Mouse (Mus musculus) mouse trophoblast stem cell (cell line): ENCODE measurements around the gene Hps5.

Experiments used
- in situ Hi-C, 2 experiments: fragments of 300-500 bp; cut with MseI, MboI; formaldehyde crosslinking; loops; 2 replicates in 1 of 2; 3 replicates in 1 of 2; pipeline ENCODE4 v1.15.1; 2025

Hps5 gene

DNA sequence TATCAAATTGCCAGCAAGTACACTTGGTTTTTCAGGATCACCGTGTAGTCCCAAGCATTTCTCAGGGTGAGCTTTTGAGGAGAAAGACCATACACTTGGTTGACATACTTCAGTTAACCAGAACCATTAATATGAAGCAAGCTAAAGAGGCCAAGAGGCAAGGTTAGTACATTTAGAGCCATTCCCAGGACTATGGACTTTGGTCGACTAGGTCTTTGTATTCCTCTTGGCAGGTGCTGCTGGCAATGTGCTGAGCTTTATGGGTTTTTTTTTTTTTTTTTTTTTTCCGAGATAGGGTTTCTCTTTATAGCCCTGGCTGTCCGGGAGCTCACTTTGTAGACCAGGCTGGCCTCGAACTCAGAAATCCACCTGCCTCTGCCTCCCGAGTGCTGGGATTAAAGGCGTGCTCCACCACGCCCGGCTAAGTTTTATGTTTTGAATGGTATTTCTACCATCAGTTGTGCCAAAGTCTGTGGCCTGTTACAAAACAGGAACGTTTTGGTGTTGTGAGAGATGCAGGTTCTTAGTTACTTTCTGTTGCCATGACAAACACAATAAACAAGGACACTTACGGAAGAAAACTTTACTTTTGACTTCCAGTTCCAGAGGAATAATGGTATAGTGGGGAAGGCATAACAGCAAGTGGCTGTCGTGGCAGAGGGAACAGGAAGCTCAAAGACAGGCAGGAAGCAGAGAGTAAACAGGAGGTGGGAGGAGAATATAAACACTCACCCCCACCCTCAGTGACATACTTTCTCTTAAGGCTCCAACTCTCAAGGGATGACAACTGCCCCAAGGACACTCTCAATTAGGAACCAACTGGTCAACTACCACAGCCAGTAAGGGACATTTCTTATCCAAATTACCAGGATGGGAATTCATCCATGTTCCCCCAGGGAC, 57.1 kb downstream of the Hps5 start:
- in situ Hi-C loops = no loop called here

DNA sequence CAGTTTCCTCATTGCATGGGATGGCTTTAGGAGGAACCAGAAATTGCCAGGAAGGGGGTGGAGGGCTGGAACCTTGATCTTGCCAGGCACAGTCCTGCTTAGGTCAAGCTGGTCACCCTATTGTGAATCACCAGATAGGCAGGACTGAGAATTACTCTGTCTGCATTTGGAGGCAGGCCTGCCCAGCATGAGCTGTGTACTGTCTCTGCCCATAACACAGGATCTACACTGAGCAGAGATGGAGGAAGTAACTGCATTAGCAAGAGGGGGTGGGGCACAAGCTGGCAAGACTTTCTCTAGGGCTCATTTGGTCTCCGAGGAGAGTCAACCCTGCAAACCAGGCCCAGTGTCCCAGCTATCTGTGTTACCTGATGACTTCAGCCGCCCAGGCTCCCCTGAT, 60.9 kb downstream of the Hps5 start:
- in situ Hi-C loops = no loop called here

- in situ Hi-C loops = no loop called here
Measured at GRCm38 (mm10) chr7:46732458-46732857, 63.4 kb downstream of the Hps5 start, which contains the start of gene Saa4. Gene Saa4 (minus strand): TSS chr7:46732603.

DNA sequence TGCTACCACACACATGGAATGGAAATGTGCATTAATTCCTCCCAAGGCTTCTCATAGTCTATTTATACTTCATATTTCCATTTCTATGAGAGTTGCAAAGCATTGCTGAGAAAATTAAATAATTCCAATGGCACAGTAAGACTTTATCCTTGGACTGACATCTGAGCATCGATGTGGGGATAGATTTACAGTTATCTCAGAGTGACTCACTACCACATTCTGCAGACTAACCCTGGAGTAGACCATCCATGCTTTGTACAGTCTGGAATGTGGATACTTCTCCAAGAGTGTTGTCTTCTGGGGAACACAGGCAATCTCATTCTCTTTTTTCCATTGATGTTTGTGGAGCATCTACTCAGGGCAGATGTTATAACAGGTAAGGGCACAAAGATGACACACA, 68.3 kb downstream of the Hps5 start:
- in situ Hi-C loops = no loop called here

DNA sequence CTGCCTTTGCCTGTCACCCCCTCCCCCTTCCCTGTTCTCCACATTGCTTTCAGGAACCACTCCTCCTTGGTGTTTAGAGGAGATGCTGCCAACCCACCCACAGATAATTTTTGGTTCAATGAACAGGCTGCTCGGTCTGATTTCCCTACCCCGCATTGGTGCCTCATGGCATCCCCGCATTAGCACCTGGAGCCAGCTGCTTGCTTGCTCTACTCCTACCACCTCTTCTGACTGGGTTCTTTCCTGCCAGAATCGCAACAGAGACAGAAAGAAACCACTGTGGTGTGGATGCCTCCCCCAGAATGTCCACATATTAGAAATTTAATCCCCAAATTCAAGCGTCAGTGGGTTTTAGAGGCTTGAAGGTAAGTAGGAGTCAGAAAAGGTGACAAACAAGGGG, 71.5 kb downstream of the Hps5 start:
- in situ Hi-C loops = no loop called here

DNA sequence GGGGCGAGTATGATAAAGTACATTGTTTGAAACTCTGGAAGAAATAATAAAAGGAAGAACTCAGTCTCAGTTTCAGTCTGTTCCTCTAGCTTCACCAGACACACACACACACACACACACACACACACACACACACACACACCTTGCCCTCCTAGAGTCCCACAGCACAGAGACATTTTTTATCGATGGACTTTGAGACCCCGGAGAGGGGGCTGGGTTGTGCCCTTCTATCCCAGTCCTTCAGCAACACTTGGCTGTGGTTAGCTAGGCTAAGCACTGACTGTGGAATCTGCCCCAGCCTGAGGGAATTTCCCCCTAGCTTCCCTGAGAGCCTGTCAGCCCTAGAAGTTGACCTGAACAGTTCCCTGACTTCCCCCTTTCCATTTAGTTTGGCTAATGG, 72.0 kb downstream of the Hps5 start:
- in situ Hi-C loops = no loop called here

GRCm38 (mm10) chr7:46723354-46723753, 72.5 kb downstream of the Hps5 start:
- in situ Hi-C loops = no loop called here

GRCm38 (mm10) chr7:46720460-46720859, 75.4 kb downstream of the Hps5 start:
- in situ Hi-C loops = no loop called here

DNA sequence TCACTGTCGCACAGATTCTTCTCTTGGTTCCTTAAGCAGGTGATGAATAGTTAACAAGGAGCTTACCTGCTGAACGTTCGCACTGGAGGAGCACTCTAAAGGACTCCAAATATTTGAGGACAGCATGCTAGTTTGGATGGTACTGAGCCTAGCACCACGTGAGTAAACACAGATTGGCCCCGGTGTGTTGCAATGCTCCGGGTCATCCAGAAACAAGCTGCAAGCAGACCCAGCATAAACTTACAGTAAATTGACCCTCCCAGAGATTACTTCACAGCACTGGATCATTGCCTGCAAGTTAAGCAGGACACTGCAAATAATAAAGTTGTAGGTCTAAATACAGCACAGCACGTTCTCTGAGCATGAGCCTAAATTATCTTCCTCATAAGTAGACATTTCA, 76.3 kb downstream of the Hps5 start:
- in situ Hi-C loops = no loop called here

DNA sequence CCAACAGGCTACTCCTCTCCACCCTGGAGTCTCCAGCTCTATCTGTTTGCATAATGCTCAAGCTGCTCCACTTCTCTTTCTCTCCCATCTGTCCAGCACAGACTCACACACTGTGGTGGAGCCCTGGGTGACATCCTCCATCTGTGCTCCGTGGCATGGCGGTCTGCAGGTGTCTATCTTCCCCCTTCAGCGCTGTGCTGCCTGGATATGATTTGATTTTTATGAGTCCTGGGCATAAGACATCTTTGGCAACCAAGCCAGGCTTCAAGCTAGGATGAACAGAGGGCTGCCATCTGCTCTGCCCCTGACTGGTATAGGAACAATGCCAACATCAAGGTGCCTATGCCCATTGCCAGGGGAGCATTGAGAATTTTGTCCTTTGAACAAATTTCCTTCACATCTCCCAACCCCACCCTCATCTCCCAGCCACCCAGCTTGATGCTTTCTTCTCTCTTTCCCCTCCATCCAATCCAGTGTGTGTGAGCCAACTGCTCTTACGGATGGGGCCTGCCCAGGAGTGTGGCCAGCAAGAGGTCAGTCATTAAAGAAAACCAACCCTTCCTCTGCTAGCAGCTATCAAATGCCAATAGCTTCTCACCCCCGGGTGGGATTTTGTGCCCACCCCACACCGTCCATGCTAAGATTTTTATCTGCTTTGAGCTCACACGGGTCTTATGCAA, 77.1 kb downstream of the Hps5 start:
- in situ Hi-C loops = no loop called here

- in situ Hi-C loops = no loop called here
Measured at GRCm38 (mm10) chr7:46716897-46717296, 79.0 kb downstream of the Hps5 start.

- in situ Hi-C loops = no loop called here
Measured at GRCm38 (mm10) chr7:46715600-46715999, 80.3 kb downstream of the Hps5 start, which contains the start of gene Saa3. Gene Saa3 (minus strand): TSS chr7:46715700.

- in situ Hi-C loops = loop anchor here in 1 of 2 experiments (5.0 kb wide), 1 partner anchor 58 kb away; no protein-coding TSS in a partner anchor
Measured at GRCm38 (mm10) chr7:46714518-46714917, 81.3 kb downstream of the Hps5 start.

GRCm38 (mm10) chr7:46712250-46712649, 83.6 kb downstream of the Hps5 start:
- in situ Hi-C loops = loop anchor here in 1 of 2 experiments (5.0 kb wide), 1 partner anchor 60 kb away; no protein-coding TSS in a partner anchor
